Mouse (Mus musculus) thymus, postnatal 0 days (tissue): ENCODE results near the gene Apol7b. TPM values are rescaled to one million over a fixed set of nuclear protein-coding genes. Genes with fewer than 3 reads are reported as not detected.
A peak's percentile ranks its signal among the peaks of the same experiment; 100 is the strongest.
"Not testable (repeated sequence)": the region's sequence is repeated elsewhere in the genome, so short reads cannot be mapped to it uniquely, and the experiment has no call there.

Experiments used
- DNase-seq: peaks from one replicate; pipeline ENCODE4 v3.0.0-alpha.2; 2015; ENCODE audit warnings: low spot score
- polyA plus RNA-seq: library from polyadenylated mRNA; unstranded; fragments of >200 nt; fragmentation: Nextera tagmentation; extraction: Ambion mirVana; gene quantifications from 2 replicates; pipeline ENCODE4 v1.2.1, GENCODE M21; 2015

The Apol7b gene
- polyA plus RNA-seq, result 0.27 and 0.46 TPM in 2 replicates

DNA sequence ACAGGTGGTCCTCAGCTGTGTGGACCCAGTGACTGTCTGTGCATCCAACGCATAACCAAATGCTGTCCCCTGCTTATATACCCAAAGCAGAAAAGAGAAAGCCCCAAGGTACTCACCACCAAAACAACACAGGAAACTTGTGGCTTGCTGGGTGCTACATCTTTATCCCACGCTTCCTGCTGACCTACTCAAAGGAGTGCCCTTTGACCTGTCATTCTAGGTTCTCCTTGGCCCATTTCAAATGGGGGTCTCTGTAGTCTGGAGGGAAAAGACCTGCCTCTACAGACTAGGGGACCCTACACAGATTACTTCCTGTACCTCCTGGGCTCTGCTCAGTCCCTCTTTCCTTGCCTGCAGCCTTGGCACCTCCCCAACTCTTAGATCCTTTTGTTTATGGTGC lies at the start of gene Apol7b:
Gene Apol7b, minus strand, starts transcription at position 101 of the 400 bp plus-strand sequence.
- not testable (repeated sequence) for DNase-seq

DNA sequence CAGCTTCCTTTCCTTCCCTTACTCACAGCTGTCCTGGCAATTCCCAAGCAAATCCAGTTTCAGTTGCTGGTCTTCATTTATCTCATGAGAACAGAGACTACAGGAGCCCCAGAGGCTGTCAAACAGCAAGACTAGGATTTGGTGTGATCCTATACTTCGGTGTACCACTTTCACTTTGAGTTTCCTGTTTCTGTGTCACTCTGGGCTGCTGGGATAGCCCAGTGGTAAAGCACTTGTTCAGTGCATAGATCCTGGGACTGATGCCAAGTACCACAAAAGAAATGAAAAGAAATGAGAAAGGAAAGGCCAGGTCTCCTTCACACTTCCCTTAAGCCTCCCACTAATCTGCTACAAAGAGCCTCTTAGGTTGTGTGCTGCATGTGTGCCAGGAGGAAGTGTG lies 47.4 kb upstream of the Apol7b start:
- DNase-seq, result not testable (repeated sequence)

DNA sequence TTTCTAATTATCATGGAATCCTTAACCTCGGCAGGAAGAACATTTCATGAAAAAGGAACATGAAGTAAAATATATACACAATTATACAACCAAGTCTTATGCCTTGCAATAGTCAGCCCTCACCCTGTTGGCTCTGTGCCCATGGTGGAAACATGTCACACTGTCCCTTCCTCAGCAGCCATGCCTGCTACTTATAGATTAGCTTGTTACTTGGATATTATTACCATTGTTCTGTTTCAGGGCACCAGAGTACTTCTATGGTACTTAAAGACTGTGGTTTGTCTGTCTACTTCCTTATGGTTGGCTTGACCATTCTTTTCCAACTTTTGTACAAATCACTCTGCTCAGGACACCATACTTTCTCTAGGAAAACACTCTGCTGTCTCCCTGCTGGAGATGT lies 45.9 kb upstream of the Apol7b start:
- not testable (repeated sequence) for DNase-seq

DNA sequence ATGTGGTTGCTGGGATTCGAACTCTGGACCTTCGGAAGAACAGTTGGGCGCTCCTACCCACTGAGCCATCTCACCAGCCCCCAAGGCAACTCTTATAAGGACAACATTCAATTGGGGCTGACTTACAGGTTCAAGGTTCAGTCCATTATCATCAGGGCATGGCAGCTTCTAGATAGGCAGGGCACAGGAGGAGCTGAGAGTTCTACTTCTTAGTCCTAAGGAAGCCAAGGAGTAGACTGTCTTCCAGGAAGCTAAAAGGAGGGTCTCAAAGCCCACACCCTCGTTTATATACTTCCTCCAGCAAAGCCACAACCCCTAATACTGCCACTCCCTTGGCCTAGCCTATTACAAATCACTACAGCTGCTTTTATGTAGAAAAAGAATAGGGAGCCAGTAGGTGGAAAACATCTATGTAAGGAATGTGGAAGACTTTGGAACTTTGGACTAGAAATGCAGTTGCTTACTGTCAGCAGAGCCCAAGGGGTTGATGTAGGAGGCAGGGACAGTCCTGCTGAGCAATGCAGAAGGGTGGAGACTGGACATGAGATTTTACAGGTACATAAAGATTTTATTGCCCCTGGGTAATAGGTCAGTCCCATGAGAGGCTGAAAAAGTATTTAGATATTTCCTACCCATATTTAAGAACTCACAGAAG lies 35.0 kb upstream of the Apol7b start:
- no peak for DNase-seq

DNA sequence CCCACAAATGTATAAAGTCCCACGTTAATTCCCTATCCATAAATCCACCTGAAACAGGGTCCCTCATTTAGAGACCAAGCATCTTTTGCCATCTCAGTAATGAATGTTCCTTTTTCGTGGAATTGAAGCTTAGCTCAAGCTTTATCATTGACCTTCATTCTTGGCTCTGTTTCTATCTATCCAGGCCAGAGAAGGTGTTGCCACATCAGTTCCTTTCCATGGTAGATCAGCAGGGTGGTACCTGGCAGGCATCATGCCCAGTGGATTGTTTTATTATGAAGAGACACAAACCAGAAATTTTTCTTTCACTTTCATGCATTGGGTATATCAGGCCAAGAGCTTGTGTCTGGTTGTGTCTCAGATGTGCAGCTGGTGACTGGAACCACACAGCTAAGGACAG lies 29.4 kb upstream of the Apol7b start, which contains the start of gene Apol10a:
Gene Apol10a, plus strand, starts transcription at position 355 of the 400 bp plus-strand sequence.
- not testable (repeated sequence) for DNase-seq

DNA sequence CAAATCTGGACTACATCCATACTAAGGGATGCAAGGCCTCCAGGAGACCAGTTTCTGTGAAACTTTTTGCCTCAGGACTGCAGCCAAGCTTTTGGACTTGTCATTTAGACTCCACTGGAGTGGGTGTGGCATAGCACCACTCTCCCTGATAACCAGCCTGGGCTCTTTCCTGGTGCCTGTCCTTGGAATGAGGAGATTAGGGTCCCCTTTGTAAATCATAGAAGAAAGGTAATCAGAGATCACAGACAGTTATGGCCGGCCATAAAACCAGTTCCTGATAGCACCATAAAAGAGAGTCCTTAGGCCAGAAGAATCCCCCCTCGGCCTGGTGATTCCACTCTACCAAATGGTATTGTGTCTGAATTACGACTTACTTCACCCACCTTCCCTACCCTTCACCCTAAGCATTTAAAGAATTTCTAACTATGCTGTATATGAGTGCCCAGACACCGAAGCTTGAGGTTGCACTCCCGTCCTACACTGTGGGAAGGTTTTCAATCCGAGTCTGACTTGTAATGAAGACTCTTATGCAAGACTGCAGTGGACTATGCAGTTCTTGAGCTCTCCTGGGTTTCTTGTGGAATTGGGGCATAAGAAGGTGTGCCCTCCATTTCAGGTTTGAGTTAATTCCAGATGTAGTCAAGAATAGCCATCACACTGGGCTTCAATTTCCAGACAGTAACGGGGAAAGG lies 27.6 kb upstream of the Apol7b start:
- DNase-seq, result not testable (repeated sequence)

DNA sequence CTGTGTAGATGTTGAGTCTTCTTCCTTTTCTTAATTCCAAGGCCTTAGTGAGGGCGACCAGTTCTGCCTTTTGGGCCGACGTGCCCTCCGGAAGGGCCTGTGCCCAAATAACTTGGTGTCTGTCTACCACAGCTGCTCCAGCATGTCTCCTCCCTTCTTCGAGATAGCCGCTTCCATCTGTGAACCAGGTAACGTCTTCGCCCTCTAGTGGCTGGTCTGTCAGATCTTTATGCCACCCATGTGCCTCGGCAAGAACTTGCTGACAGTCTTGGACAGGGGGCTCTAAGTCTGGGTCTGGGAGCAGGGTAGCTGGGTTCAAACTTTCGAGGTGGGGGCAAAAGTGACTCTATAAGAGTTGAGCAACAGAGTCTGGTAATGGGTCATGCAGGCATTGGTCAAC lies 2.6 kb upstream of the Apol7b start:
- peak; percentile 6 for DNase-seq

DNA sequence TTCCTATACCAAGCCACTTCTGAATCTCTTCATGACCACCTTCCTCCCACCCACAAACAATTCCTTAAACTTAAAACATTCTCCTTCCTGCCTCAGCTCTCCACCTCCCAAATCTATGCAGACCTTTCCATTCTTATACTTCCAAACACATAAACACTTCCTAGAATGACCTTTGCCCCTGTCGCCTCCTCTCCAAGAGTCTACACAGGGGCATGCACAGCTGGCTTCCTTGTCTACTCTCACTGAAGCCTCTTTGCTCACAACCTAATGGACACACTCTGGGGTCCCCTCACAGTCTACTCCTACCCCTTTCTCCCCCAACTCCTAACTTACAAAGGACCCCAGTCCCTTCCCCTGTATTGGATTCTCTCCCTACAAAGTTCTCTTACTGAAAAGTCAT lies 1.6 kb downstream of the Apol7b start:
- DNase-seq, result not testable (repeated sequence)

DNA sequence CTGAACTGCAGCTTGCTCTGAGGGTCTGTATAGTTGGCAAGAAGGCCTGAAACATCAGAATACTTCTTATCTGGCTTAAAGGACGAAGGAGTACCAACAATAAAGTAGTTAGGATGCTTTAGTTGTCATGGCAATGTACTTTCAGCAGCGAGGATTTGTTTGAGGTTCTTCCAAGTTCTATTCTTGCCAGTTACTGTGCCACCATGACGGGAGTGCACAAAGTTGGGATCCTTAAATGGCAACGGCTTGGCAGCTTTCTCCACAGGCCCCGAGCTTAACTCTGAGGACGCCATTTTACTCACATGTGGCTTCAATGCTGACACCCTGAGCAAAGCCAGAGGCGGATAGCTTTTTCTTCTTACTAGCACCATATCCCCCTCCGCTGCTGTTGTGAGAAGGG lies 2.5 kb downstream of the Apol7b start:
- DNase-seq, result not testable (repeated sequence)

DNA sequence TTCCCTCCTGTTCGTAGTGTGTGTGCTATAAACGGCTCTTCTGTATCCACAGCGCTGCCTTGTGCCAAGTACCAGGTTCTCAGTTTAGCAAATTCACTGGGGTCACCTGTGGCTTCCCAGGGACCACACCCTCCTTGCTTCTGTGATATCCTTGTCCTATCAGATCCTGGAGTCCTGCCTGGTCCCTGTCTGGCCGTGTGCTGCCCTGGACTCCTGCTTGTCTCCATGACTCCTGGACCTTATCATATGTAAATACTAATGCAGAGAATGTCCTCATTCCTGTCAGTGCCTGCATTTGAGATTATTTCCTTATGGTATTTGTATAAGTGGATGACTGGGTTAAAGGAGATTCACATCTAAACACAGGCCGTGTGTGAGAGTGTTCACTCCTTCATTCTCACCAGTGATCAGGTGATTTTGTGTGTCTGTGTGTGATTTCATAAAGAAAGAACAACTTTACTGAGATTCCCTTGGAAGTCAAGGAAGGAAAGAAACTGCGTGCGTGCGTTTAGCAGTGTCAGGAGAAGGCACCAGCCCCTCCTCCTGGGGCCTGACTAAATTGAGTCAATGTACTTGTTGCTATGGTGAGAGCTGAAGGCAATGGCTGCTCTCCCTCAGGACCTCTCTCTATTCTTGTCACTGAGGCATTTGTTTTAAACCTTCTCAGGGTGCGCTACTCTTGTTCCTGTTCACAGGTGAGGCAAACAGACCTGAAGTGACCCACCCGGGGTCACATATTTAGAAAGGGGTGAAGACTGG lies 18.4 kb downstream of the Apol7b start:
- not testable (repeated sequence) for DNase-seq

DNA sequence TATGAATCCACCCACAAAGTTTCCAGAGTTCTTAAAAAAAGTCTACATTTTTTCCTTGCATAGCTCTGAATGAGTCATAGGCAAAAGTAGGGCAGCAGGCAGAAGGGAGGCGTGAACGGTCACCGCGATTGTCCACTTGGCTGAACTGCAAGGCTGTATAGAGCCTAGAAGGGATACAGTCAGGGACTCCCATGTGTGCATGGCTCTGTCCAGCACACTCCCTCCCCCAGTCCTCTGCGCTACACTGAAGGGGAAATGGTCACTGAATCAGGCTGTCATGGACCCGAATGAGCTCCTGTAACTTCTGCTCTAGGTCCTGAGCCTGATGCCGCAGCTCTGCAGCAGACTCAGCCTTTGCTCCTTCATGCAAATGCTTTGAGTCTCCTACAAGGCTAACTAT lies 24.4 kb downstream of the Apol7b start:
- not testable (repeated sequence) for DNase-seq

DNA sequence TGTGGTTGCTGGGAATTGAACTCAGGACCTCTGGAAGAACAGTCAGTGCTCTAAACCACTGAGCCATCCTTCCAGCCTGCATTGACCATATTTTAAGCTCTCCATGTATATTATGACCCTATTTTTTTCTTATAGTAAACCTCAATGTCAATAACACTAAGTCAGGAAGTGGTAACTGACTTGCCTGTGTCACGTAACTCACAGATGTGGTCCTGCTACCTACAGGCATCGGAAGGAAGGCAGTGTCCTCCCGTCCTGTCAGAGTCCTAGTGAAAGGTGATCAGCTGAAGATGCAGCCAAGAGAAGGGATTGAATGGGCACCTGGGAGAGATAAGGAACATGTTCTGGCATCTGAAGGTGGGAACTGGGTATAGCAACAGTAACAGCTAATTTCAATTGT lies 27.6 kb downstream of the Apol7b start:
- DNase-seq, result not testable (repeated sequence)

DNA sequence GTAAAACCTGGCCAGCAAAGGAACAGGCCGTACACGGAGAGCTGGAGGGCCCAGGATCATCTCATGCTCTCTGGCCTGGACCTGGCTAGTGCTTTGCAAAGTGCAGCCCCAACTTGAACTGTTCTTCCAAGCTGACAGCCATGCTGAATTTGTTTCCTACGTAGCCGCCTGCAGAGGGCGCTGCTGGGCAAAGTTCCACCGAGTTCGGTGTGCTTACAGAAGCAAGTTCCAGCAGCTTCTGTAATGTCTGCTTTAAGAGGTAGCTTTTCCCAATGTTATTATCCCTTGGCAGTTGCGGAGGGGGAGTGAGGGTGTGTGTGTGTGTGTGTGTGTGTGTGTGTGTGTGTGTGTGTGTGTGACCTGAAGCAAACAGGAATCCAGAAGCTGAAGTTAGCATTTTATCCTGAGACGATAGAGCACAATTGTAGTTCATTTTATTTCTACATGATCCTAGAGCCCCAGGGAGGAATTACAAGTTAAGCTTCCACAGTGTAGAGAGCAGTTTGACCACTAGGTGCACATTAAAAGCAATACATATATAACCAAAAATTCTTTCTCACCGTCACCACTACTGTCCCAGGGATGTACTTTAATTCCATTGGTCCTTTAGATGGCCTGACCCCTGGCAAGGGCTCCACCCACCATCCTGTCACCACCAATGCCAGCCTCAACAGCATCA lies 30.5 kb downstream of the Apol7b start:
- not testable (repeated sequence) for DNase-seq

DNA sequence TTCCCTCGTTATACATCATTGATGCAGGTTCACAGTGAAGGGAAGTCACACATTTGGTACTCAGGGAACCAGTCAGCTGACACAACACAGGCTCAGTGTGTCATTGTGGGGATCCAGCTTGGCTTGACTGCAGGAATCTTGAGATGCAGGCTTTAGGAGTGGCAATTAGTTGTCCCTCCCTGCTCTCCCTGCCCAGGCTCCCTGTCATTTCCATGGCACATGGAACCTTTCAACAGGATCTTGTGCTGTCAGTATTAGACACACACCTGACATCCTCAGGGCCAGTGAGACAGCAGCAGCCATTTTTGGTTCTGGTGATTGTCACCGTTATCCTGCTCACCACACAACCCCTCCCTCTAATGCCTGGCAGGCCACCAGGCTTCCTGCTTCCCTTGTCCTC lies 31.6 kb downstream of the Apol7b start:
- not testable (repeated sequence) for DNase-seq

DNA sequence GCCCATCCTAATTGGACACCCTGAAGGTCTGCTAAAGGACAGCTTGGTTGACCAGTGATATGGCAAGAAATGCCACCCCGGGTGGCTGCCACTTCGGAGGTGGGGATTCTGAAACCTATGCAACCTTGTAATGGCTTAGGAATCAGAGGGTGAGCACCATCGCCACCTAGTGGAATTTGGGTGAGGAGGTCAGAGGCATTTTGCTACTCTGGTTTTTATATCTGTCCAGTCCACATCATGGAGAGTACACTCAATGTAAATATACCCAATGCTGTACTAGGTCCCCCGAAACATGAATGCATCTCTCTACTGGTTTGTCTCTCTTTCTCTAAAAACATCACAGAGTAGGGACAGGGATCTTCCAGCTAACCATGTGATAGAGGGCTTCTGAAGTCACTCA lies 34.6 kb downstream of the Apol7b start:
- DNase-seq, result not testable (repeated sequence)

DNA sequence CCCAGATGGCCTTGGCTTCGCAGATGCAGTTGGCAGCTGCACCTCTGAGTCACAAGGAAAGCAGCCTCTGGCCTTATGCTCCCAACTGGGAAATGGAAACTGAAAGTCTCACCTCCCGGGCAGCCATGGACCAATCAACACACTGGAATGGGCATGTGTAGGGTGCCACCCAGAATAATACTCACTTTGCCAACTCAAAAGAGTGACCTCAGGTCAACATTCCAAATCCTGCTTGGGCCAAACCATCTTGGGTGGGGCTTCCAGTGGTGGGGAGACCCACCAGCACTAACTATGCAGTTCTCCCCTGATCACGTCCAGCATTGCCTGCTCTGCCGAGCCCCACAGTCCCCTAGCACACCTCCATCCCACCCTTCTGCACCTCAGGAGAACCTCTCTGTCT lies 36.3 kb downstream of the Apol7b start, which contains the start of gene Apol9a:
Gene Apol9a, minus strand, starts transcription at position 101 of the 400 bp plus-strand sequence.
- not testable (repeated sequence) for DNase-seq

DNA sequence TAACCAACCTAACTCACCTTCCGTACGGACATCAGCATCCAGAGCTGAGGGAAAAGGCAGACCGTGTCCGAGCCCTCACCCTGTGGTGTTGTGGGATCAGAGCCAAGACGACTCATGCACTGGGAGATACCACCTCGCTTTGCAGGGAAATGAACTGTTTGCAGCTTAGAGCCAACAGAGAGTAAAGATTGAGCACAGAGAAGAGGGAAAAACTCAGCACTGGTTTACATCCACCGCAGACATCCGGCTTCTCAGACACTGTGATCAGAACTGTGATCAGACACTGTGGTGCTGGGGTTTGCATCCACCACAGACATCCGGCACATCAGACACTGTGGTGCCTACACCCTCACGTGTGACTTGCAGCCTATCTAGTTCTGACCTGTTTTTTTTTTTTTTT lies 40.9 kb downstream of the Apol7b start:
- peak; percentile 21 for DNase-seq

DNA sequence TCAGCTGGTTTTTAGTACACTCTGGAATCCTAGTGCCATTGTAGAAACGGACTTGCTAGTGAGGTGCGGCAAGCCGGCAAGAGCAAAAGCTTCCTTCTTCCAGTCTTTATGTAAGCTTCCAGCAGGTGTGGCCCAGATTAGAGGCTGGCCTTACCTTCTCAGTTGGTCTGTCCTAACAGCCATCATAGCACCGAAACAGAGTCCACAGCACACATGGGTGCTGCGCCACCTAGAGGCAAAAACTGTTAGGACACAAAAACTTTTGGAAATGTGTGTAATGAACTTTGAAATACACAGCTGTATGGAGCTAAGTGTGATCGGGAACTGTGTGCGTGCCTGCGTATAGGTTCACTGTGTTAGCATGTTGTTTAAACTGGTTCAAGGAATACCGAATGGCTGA lies 48.3 kb downstream of the Apol7b start, which contains the start of gene Apol7a:
Gene Apol7a, minus strand, starts transcription at position 84 of the 400 bp plus-strand sequence.
- DNase-seq, result not testable (repeated sequence)

DNA sequence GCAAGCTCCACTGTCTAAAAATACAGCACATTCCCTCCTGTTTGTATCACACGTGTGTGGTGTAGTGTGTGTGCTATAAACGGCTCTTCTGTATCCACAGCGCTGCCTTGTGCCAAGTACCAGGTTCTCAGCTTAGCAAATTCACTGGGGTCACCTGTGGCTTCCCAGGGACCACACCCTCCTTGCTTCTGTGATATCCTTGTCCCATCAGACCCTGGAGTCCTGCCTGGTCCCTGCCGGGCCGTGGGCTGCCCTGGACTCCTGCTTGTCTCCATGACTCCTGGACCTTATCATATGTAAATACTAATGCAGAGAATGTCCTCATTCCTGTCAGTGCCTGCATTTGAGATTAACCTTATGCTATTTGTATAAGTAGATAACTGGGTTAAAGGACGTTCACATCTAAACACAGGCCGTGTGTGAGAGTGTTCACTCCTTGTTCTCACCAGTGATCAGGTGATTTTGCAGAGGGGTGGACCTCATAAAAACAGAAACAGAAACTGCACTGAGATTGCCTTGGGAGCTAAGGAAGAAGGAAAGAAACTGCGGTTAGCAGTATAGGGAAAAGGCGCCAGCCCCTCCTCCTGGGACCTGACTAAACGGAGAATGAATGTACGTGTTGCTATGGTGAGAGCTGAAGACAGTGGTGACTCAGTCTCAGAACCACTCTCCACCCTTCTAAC lies 49.7 kb downstream of the Apol7b start:
- not testable (repeated sequence) for DNase-seq

DNA sequence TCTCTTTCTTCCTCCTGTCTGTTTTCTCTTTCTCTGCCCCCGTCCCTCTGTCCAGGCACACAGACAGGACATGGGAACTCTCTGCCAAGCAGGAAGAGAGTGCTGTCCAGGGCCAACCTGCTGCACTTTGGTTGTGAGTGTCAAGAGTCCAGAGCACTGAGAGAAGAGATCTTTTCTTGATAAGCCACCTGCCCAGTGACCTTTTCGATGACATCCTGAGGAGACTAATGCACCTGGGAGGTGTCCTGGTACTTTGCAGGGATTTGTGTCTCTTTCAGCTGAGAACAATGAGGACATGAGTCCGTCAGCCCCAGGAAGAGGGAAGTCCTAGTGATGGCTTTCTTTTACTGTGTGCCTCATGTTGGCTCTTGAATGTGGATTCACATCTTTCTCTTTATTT lies 53.5 kb downstream of the Apol7b start:
- not testable (repeated sequence) for DNase-seq

DNA sequence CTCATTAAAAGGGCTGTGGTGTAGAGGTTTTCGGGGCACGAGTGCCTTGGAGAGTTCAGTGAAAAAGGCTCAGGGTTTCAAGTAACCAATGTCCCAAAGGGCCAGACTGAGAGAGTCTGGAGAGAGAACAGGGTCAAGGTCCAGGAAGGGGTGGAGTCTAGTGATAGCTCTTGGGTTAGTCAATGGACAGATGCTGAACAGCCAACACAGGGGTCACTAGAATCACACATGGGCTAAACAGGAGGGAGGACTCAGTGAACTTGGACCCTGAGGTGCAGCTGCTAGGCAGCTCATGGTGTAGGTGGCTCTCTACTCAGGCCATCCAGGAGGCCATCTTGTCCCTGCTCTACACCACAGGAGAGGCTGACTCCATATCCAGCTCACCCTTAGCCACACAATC lies 59.8 kb downstream of the Apol7b start:
- no peak for DNase-seq
